Mouse (Mus musculus) spleen, adult 2 months (tissue): ENCODE results near the gene Chek2.

Experiments
- CTCF ChIP-seq: fragments of 200-500 bp; IDR thresholded peaks from 2 replicates; pipeline ENCODE4 v1.5.1; 2011; ENCODE audit warnings: mild to moderate bottlenecking, inconsistent platforms; ENCODE audit not compliant: insufficient read depth, insufficient read length, insufficient replicate concordance; ENCODE audit errors: extremely low read depth
- POLR2A ChIP-seq: fragments of 200-500 bp; IDR thresholded peaks from 2 replicates; pipeline ENCODE4 v1.6.1; 2011; ENCODE audit warnings: low read depth, low read length, inconsistent platforms

- TF ChIP-seq POLR2A, result no peak
- no peak for TF ChIP-seq CTCF
These were observed 50.8 kb downstream of the Chek2 start for GRCm38 (mm10) chr5:110890561-110890960.
